Mouse (Mus musculus) left cerebral cortex, postnatal 25 days (tissue): ENCODE measurements at regions not wholly inside any gene's neighbourhood (a gene's known extent, or its start where the extent isn't known, plus 50 kb on each side); places are given as distances from the start of the nearest gene placed in this dataset.

Experiments
- DNase-seq, 2 experiments: peaks; one replicate each; pipeline ENCODE4 v3.0.0; 2022; ENCODE audit warnings: low spot score in 2 of 2, mixed read lengths in 1 of 2
- intact Hi-C: fragments of 180-260 bp; cut with DNase I; formaldehyde crosslinking; loops from one replicate; pipeline ENCODE4 v1.15.1; 2025

GRCm38 (mm10) chrX:70820518-70820917 lies 229.5 kb upstream of the Mamld1 start:
- intact Hi-C loops: no loop called here
- peak; percentile 2 to 58 for DNase-seq

GRCm38 (mm10) chrX:70817771-70818170 lies 232.3 kb upstream of the Mamld1 start:
- intact Hi-C loops: no loop called here
- DNase-seq: peak in 1 of 2 experiments; percentile 1

- no peak for DNase-seq
- intact Hi-C loops: no loop called here
Observed at GRCm38 (mm10) chrX:70816662-70817061, 233.4 kb upstream of the Mamld1 start.

GRCm38 (mm10) chrX:70791796-70792195 lies 258.3 kb upstream of the Mamld1 start:
- DNase-seq: no peak
- intact Hi-C loops: no loop called here

GRCm38 (mm10) chrX:70762862-70763261 lies 285.9 kb upstream of the Tmem185a start:
- intact Hi-C loops: no loop called here
- no peak for DNase-seq

- no peak for DNase-seq
- intact Hi-C loops: no loop called here
Observed at GRCm38 (mm10) chrX:70713004-70713604, 236.1 kb upstream of the Tmem185a start.

- intact Hi-C loops: no loop called here
- no peak for DNase-seq
Observed at GRCm38 (mm10) chrX:70682194-70682593, 205.2 kb upstream of the Tmem185a start.

GRCm38 (mm10) chrX:70667092-70667491 lies 190.1 kb upstream of the Tmem185a start:
- no peak for DNase-seq
- intact Hi-C loops: no loop called here
